Mouse (Mus musculus) limb, embryonic 12.5 days (tissue): ENCODE measurements around the gene Sf3a2. TPM values are rescaled to one million over a fixed set of nuclear protein-coding genes. Genes with fewer than 3 reads are reported as not detected.

ENCODE experiments used
- ATAC-seq: fragments of 200-750 bp; cut with Nextera tagmentation; 2 replicates; pipeline ENCODE4 v1.8.0; 2017; ENCODE audit warnings: low read depth, moderate TSS enrichment; ENCODE audit not compliant: insufficient number of reproducible peaks, insufficient read depth, low FRiP score, low TSS enrichment
- H3K27ac ChIP-seq: fragments of 300-500 bp; sonication (generic); 2 replicates; pipeline ENCODE4 v1.5.1; 2016; ENCODE audit warnings: mild to moderate bottlenecking, moderate library complexity
- H3K27me3 ChIP-seq: fragments of 300-500 bp; sonication (generic); 2 replicates; pipeline ENCODE4 v1.6.1; 2016; ENCODE audit warnings: mild to moderate bottlenecking, moderate library complexity
- H3K36me3 ChIP-seq: fragments of 300-500 bp; sonication (generic); 2 replicates; pipeline ENCODE4 v1.6.1; 2016; ENCODE audit warnings: mild to moderate bottlenecking, moderate library complexity
- H3K4me1 ChIP-seq: fragments of 300-500 bp; sonication (generic); replicated peaks from 2 replicates; pipeline ENCODE4 v1.6.1; 2016
- H3K4me2 ChIP-seq: fragments of 300-500 bp; sonication (generic); 2 replicates; pipeline ENCODE4 v1.6.1; 2016; ENCODE audit warnings: mild to moderate bottlenecking, moderate library complexity
- H3K4me3 ChIP-seq: fragments of 300-500 bp; sonication (generic); replicated peaks from 2 replicates; pipeline ENCODE4 v1.5.1; 2016; ENCODE audit warnings: mild to moderate bottlenecking
- H3K9ac ChIP-seq: fragments of 300-500 bp; sonication (generic); replicated peaks from 2 replicates; pipeline ENCODE4 v1.6.1; 2016; ENCODE audit warnings: mild to moderate bottlenecking, moderate library complexity
- H3K9me3 ChIP-seq: fragments of 300-500 bp; sonication (generic); 2 replicates; pipeline ENCODE4 v1.6.1; 2016; ENCODE audit warnings: mild to moderate bottlenecking, moderate library complexity
- WGBS: fragments of 180-500 bp; shearing (Covaris S2); methylation state at CpG from one replicate; pipeline ENCODE4 v1.1.7; 2016; 5-methylcytosine and 5-hydroxymethylcytosine counted together
- polyA plus RNA-seq: library from polyadenylated mRNA; unstranded; fragments of >200 nt; fragmentation: Nextera tagmentation; extraction: Ambion mirVana; gene quantifications from 2 replicates; pipeline ENCODE4 v1.2.1, GENCODE M21; 2016

Gene Sf3a2
- polyA plus RNA-seq, 1 experiment from 2014 or later: 63.0 TPM

DNA sequence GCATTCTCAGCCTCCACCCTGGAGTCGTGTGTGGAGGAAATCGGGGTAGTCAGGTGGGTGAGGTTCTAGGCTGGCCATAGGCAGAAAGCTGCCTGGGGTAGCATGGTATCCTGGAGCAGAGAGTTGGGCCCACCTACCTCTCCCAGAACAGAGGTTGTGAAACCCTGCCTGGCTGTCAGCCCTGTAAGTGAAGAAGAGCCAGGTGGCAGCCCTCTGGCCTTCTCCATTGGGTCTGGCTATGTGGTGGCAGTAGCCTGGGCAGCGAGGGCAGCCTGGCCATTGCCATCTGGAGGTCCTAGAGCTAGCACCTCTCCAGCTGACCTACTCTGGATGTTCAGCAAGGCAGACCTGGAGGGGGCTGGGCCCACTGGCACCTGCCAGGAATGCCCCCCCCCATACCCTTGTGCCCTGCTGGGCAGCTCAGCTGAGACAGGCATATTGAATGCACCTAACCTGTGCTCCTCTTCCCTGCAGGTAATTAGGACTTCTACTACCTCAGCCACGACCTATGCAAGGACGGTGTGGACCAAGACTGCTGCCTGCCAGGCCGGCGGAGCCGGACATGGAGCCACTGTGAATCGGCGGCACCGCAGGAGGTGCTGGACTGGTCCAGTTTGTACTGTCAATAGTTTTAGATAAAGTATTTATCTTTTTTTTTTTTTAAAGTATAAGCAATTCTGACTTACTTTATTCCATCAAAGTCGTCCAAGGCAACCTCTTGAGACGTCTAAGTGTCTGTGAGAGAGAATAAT is 4.8 kb upstream of the Sf3a2 start:
- H3K36me3 ChIP-seq: peaks cover 86% of the 10 kb centered on the region

DNA sequence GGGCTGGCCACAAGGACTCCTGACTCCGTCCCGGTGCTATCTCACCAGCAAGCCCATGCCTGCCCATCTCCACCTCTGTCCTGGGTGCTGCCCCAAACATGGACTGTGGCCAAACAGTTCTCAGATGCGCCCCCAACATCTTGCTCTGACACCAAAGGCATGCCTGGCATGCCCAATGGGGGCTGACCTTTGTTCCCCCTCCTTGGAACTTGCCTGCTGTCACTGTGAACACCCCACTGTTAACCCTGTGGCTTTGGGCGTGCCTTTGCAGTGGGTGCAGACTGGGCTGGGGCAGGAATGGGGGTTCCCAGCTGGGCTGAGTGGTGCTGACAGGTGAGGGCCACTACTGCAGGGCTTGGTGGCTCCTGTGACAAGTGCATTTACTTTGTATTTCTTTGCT is 4.2 kb upstream of the Sf3a2 start:
- Histone ChIP-seq H3K36me3 (peaks cover 80% of the 10 kb centered on the region), H3K9me3 (no peaks in the 10 kb centered on the region), H3K27me3 (no peaks in the 10 kb centered on the region), H3K4me2 (no peak overlapping the region), H3K9ac (no peak overlapping the region), H3K4me1 (peaks cover 10% of the 10 kb centered on the region), H3K27ac (no peak overlapping the region), H3K4me3 (no peak overlapping the region)
- ATAC-seq: no peak
- 89% methylated on average over 4 of the region's 4 CpGs for whole genome bisulfite sequencing

More for the DNA sequence above, 4.8 kb upstream of the Sf3a2 start:
- 90% methylated on average over 13 of the region's 13 CpGs for WGBS
- Histone ChIP-seq H3K9me3 (no peaks in the 10 kb centered on the region), H3K27me3 (no peaks in the 10 kb centered on the region), H3K4me3 (no peak overlapping the region), H3K9ac (no peak overlapping the region), H3K4me2 (no peak overlapping the region), H3K4me1 (peaks cover 10% of the 10 kb centered on the region), H3K27ac (no peak overlapping the region)
- no peak for ATAC-seq

DNA sequence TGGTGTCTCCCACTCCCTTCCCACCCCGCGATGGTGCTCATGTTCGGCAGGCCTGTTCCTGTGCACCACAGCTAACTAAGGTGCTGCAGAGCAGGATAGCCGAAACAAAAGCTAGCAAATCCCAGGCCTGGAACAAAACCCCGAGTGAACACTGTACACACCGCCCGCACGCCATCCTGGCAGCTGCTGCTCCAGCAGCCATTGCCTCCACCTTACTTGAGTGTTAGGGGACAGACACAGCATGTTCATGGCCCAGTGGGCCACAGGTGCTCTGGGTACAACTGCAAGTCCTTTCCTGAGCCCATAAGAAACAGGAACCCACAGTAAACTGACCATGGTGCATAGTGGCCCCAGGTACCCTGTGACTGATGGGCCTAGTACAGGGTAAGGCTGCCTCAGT is 3.2 kb upstream of the Sf3a2 start:
- no peaks in the 10 kb centered on the region for H3K27me3 ChIP-seq
- H3K4me1 ChIP-seq: peaks cover 14% of the 10 kb centered on the region
- ATAC-seq: no peak
- peaks cover 71% of the 10 kb centered on the region for H3K36me3 ChIP-seq
- H3K9me3 ChIP-seq: no peaks in the 10 kb centered on the region
- H3K4me2 ChIP-seq: no peak overlapping the region
- H3K4me3 ChIP-seq: no peak overlapping the region
- 89% methylated on average over 8 of the region's 8 CpGs for WGBS
- H3K27ac ChIP-seq: no peak overlapping the region
- H3K9ac ChIP-seq: no peak overlapping the region

DNA sequence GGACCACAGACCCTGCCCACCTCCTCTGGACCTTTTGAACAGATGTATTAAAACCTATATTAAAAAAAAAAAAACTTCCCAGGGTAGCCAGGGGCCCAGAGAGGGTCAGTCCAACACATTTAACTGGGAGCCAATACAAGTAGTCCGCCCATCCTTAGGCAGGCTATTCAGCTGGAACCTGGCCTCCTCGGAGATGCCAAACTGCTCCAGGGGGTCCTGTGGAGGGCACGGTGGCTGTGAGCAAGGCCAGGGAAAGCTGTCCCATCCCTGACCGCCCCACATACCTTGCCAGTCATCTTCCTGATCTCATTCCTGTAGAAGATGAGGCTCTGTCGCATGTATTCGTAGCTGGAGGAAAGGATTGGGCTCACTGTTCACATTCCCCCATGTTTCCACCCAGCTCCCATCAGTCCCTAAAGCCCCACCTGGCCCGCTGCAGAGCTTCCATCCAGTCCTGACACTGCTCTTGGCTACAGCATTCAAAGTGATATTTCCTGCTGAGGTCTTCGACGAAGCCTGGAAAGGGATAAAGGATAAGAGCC is 1.6 kb upstream of the Sf3a2 start:
- ATAC-seq: no peak
- no peaks in the 10 kb centered on the region for H3K9me3 ChIP-seq
- H3K4me2 ChIP-seq: peak overlapping the region; percentile 78
- peak overlapping the region; percentile 99; the same call in 1 of the 2 replicates for H3K9ac ChIP-seq
- 91% methylated on average over 9 of the region's 9 CpGs for WGBS
- H3K4me3 ChIP-seq: peak overlapping the region; percentile 89
- peaks cover 70% of the 10 kb centered on the region for H3K36me3 ChIP-seq
- no peak overlapping the region for H3K27ac ChIP-seq
- H3K4me1 ChIP-seq: peaks cover 23% of the 10 kb centered on the region
- no peaks in the 10 kb centered on the region for H3K27me3 ChIP-seq

DNA sequence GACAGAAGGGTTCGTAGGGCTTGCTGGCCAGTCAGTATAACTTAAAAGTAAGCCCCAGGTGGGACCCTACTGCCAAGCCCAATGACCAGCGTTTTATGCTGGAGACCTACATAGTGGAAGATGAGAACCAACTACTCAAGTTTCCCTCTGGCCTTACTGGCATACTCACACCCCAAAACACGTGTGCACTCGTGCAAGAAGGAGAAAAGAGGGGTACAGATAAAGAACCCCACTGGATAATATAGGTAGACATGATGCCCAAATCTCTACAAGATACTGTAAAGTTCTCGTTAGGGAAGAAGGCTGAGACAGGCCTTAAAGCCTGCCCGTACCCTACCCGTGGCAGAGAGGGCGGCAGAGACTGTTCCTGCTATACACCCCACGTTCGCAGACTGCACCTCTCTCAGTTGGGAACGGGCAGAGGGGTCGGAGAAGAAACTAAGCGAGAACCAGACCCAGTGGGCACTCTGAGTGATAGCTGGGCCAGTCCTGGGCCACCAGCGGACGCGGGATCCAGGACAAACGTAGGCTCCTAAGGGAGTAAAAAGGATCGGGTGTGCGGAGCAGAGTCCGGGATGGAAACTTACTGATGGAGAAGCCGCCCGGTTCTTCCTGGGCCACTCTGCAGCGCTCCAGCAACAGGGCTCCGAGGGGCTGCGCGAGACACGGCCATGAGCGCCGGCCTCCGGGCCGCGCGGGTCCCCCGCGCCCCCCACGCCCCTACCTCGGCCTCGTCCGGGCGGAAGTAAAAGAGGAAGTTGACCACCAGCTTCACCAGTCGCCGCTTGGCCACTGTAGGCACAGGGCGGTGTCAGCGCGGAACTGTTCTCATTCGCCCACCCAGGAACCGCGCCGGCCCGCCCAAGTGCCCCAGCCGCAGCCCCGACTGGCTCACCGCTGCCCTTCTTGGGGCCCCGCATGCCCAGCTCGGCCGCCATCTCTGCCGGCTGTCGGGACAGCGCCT is 530 bp upstream of the Sf3a2 start:
- H3K4me3 ChIP-seq: peak overlapping the region; percentile 89
- no peaks in the 10 kb centered on the region for H3K9me3 ChIP-seq
- H3K4me2 ChIP-seq: peak overlapping the region; percentile 78
- WGBS: 2% methylated on average over 59 of the region's 59 CpGs
- peaks cover 70% of the 10 kb centered on the region for H3K36me3 ChIP-seq
- peak overlapping the region; percentile 99 for H3K9ac ChIP-seq
- peaks cover 23% of the 10 kb centered on the region for H3K4me1 ChIP-seq
- H3K27me3 ChIP-seq: no peaks in the 10 kb centered on the region
- ATAC-seq: peak; percentile 49
- H3K27ac ChIP-seq: peak overlapping the region; percentile 97

DNA sequence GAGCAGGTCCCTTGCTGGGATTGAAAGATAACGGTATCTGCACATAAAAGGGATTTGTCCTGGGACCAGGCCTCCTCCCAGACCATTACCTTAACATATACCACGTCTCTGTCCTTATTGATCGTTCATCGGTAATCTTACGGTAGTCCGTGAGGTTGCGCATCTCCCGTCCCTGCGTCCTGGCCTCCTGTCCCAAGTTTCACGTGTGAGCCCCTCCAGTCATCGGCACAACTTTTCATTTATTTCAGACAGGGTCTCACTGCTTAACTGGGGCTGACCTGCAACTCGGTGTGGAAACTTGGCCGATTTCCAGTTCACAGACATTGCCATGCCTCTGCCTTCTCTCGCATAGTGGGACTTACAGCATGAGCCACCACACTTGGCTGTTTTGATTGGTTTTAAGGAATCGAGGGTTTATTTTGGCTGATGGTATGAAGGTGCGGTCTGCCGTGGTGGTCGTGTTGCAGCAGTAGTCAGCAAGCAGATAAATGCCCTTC is 1.1 kb downstream of the Sf3a2 start:
- 4% methylated on average over 18 of the region's 18 CpGs for WGBS
- Histone ChIP-seq H3K9ac (peak overlapping the region; percentile 99), H3K4me1 (peaks cover 23% of the 10 kb centered on the region), H3K4me3 (peak overlapping the region; percentile 89), H3K27ac (peak overlapping the region; percentile 97), H3K36me3 (peaks cover 70% of the 10 kb centered on the region), H3K9me3 (no peaks in the 10 kb centered on the region), H3K27me3 (no peaks in the 10 kb centered on the region), H3K4me2 (peak overlapping the region; percentile 78)
- ATAC-seq: no peak

DNA sequence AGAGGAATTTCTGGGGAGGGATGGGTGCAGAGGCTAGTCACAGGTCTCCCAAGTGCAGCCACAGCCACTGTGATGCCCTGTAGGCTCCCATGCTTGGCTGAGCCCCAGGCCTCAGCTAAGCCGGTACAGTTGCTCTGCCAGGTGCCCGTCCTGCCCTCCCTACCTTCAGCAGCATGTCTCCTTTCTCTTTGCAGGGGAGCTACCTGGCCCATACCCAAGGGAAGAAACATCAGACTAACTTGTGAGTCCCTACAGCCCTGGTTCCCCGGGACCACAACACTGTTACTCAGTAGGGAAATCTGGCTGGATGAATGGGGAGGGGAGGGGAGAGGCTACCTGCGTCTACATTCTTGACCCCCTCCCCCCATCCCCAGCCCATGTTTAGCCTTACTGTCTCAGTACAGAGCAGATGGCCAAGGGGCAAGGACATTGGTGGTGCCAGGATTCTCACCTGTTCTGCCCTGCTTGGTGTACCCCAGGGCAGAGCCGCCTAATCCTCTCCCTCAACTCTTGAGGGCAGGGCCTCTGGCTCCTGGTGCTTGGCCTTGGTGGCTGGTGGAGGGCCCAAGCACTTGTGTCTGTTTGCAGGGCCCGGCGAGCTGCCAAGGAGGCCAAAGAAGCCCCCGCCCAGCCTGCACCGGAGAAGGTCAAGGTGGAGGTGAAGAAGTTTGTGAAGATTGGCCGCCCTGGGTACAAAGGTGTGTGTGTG is 4.4 kb downstream of the Sf3a2 start:
- Histone ChIP-seq H3K9ac (no peak overlapping the region), H3K4me2 (no peak overlapping the region), H3K27ac (no peak overlapping the region), H3K27me3 (peaks cover 14% of the 10 kb centered on the region), H3K4me1 (peaks cover 30% of the 10 kb centered on the region), H3K36me3 (peaks cover 59% of the 10 kb centered on the region), H3K9me3 (no peaks in the 10 kb centered on the region), H3K4me3 (no peak overlapping the region)
- no peak for ATAC-seq
- 93% methylated on average over 10 of the region's 10 CpGs for WGBS

DNA sequence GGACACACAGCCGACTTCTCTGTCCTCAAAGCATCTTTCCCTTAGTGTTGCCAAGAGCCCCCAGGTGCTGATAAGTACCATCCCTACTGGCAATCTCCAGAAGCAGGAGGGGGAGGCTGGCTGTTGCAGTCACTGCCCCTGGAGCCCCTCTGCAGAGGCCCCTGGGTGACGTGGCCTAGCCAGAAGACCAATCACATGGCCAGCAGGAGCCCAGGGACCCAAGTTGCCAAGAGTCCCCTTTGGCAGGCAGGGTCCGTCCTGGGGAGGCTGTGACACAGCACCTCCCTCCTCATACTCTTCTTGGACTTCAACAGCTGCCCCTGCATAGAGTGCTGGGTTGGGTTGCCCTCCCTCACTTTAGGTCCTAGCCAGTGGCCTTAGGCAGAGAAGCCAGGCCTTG is 5.0 kb downstream of the Sf3a2 start:
- Histone ChIP-seq H3K4me1 (peaks cover 36% of the 10 kb centered on the region), H3K27me3 (peaks cover 20% of the 10 kb centered on the region), H3K36me3 (peaks cover 59% of the 10 kb centered on the region), H3K27ac (no peak overlapping the region), H3K4me3 (no peak overlapping the region), H3K9ac (no peak overlapping the region; the same call in 1 of the 2 replicates), H3K4me2 (no peak overlapping the region), H3K9me3 (no peaks in the 10 kb centered on the region)
- 89% methylated on average over 3 of the region's 3 CpGs for WGBS
- ATAC-seq: no peak

DNA sequence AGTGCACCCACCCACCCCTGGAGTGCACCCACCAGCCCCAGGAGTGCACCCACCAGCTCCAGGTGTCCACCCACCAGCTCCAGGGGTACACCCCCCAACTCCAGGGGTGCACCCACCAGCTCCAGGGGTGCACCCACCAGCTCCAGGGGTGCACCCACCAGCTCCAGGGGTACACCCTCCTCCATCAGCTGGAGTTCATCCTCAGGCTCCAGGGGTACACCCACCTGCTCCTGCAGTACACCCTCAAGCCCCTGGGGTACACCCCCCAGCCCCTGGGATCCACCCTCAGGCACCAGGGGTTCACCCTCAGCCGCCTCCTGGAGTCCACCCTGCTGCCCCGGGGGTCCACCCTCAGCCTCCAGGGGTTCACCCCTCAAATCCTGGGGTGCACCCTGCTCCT is 6.3 kb downstream of the Sf3a2 start:
- H3K4me1 ChIP-seq: peaks cover 50% of the 10 kb centered on the region

DNA sequence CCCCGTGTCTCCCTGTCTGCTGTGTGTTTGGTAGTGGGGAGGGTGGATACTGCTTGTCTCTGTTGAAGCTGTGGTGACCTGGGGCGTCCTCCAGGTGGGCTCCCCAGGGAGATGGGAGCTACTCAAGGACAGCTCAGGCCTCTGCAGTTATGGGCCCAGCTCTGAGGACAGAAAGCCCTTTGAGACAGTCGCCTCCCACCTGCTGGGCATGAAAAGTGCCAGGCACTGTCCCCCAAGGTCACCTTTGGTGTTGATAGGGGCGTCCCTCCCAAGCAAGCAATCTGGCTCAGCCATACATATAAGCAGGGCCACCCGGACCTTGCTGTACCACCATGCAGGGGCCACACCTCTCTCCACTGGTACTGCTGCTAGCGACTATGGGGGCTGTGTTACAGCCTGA is 6.9 kb downstream of the Sf3a2 start, which contains the start of gene Amh:
Amh (plus strand) TSS at position 328 of the 400 bp plus-strand sequence.
- Histone ChIP-seq H3K9me3 (no peaks in the 10 kb centered on the region), H3K9ac (no peak within 1 kb of the TSS; the same call in 1 of the 2 replicates), H3K4me1 (peaks cover 44% of the 10 kb centered on the region), H3K27me3 (peaks cover 39% of the 10 kb centered on the region), H3K4me2 (peak within 1 kb of the TSS; percentile 97; the same call in 1 of the 2 replicates), H3K36me3 (peaks cover 59% of the 10 kb centered on the region), H3K27ac (no peak within 1 kb of the TSS), H3K4me3 (peak within 1 kb of the TSS; percentile 3; the same call in 1 of the 2 replicates)
- no peak for ATAC-seq
- 59% methylated on average over 6 of the region's 6 CpGs for WGBS

More for the DNA sequence above, 6.3 kb downstream of the Sf3a2 start:
- Histone ChIP-seq H3K27me3 (peaks cover 34% of the 10 kb centered on the region), H3K4me2 (no peak overlapping the region), H3K27ac (no peak overlapping the region), H3K9ac (no peak overlapping the region), H3K9me3 (no peaks in the 10 kb centered on the region), H3K4me3 (no peak overlapping the region), H3K36me3 (peaks cover 59% of the 10 kb centered on the region)
- WGBS: 92% methylated on average over 2 of the region's 2 CpGs
- no peak for ATAC-seq
